Mouse (Mus musculus) thymus, postnatal 36 days (tissue): ENCODE measurements around the gene Gorasp2.

Experiments
- DNase-seq, 2 experiments: peaks; one replicate each; pipeline ENCODE4 v3.0.0; 2022; ENCODE audit warnings: mixed read lengths in 2 of 2

Gene Gorasp2

DNA sequence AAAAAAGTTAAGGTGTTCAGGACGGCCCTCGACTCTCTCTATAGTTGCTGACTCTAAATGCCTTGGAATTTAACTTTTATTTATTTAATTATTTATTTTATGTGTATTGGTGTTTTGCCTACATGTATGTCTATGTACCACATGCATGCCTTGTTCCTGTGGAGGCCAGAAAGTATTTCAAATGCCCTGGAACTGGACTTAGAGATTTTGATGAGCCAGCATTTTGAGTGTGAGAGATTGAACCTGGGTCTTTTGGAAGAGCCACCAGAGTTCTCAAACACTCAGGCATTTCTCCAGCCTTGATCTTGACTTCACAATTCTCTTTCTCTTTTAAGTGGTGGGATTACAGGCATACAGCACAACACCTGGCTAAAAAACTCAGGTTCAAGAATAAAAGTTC lies 90.3 kb downstream of the Gorasp2 start:
- DNase-seq, result no peak

DNA sequence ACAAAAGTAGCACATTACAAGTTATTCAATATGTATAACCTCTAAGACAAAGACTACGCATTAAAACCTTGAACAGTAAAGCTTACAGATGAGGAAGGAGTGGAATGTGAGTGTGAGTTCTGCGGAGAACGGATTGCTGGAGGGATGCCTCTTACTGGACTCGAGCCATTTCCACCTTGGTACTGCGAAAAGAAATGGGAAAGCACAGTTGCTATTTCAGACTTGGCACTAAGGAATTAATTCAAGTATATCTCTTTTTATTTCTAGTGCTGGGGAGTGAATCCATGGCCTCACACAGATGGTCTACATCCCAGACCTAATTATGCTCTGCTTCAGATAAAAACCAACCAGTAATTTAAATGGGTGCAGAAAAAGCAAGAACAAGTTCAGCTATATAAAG lies 90.8 kb downstream of the Gorasp2 start:
- DNase-seq, result no peak
